Mouse (Mus musculus) neural tube, embryonic 11.5 days (tissue): ENCODE data around the gene Galp. TPM values are rescaled to one million over a fixed set of nuclear protein-coding genes. Genes with fewer than 3 reads are reported as not detected.

Experiments
- ATAC-seq: fragments of 200-750 bp; cut with Nextera tagmentation; 2 replicates; pipeline ENCODE4 v1.8.0; 2017; ENCODE audit warnings: moderate number of reproducible peaks, mild to moderate bottlenecking, moderate TSS enrichment, moderate library complexity; ENCODE audit not compliant: insufficient read depth, low FRiP score, low TSS enrichment
- DNase-seq: peaks from one replicate; pipeline ENCODE4 v3.0.0-alpha.2; 2015; ENCODE audit warnings: low spot score
- H3K27ac ChIP-seq: fragments of 300-500 bp; sonication (generic); 2 replicates; pipeline ENCODE4 v1.5.1; 2014; ENCODE audit warnings: low read depth, mild to moderate bottlenecking, low read length
- H3K27me3 ChIP-seq: fragments of 300-500 bp; sonication (generic); 2 replicates; pipeline ENCODE4 v1.6.1; 2014; ENCODE audit warnings: mild to moderate bottlenecking, low read length, mixed read lengths; ENCODE audit not compliant: control insufficient read depth, insufficient read depth
- H3K36me3 ChIP-seq: fragments of 300-500 bp; sonication (generic); 2 replicates; pipeline ENCODE4 v1.6.1; 2014; ENCODE audit warnings: mild to moderate bottlenecking, low read length, moderate library complexity, mixed read lengths; ENCODE audit not compliant: control insufficient read depth, insufficient read depth
- H3K4me1 ChIP-seq: fragments of 300-500 bp; sonication (generic); 2 replicates; pipeline ENCODE4 v1.6.1; 2014; ENCODE audit warnings: low read length, mixed read lengths; ENCODE audit not compliant: control insufficient read depth, insufficient read depth
- H3K4me2 ChIP-seq: fragments of 300-500 bp; sonication (generic); 2 replicates; pipeline ENCODE4 v1.6.1; 2014; ENCODE audit warnings: low read depth, mild to moderate bottlenecking, moderate library complexity
- H3K4me3 ChIP-seq: fragments of 300-500 bp; sonication (generic); 2 replicates; pipeline ENCODE4 v1.5.1; 2014; ENCODE audit warnings: low read depth, low read length
- H3K9ac ChIP-seq: fragments of 300-500 bp; sonication (generic); 2 replicates; pipeline ENCODE4 v1.6.1; 2014; ENCODE audit warnings: mild to moderate bottlenecking, low read length
- H3K9me3 ChIP-seq: fragments of 300-500 bp; sonication (generic); 2 replicates; pipeline ENCODE4 v1.6.1; 2016; ENCODE audit warnings: low read length; ENCODE audit not compliant: control insufficient read depth
- WGBS: fragments of 180-500 bp; shearing (Covaris S2); extraction: QIAGEN DNeasy Blood & Tissue Kit; methylation state at CpG from one replicate; pipeline ENCODE4 v1.1.7; 2014; 5-methylcytosine and 5-hydroxymethylcytosine counted together
- polyA plus RNA-seq: library from polyadenylated mRNA; unstranded; fragments of >200 nt; fragmentation: Nextera tagmentation; extraction: Ambion mirVana; gene quantifications from 2 replicates; pipeline ENCODE4 v1.2.1, GENCODE M21; 2014

The Galp gene
- not detected in 2 replicates for polyA plus RNA-seq

DNA sequence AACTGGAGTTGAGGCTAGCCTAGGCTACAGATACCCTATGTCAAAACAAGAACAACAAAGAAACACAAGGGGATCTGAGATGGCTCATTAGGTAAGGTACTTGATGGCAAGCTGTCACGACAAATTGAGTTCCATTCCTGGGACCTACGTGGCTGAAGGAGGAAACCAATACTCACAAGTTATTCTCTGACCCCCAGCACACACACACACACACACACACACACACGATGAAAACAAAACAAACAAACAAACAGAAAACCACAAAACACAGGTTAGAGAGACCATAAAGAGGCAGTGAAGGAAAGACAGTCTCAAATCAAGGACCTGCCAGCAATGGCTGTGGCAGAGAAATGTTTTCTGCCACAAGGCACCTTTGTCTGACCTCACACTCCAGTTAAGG is at the start of gene Galp:
Gene Galp, plus strand, starts transcription at position 301 of the 400 bp plus-strand sequence.
- H3K36me3 ChIP-seq = no peaks in the 10 kb centered on the region
- DNase-seq (no peak), ATAC-seq (no peak)
- no peaks in the 10 kb centered on the region for H3K27me3 ChIP-seq
- no peak within 1 kb of the TSS for H3K4me3 ChIP-seq
- no peak within 1 kb of the TSS for H3K4me2 ChIP-seq
- H3K9ac ChIP-seq = no peak within 1 kb of the TSS
- WGBS = 75% methylated on average over 3 of the region's 3 CpGs
- no peaks in the 10 kb centered on the region for H3K4me1 ChIP-seq
- H3K9me3 ChIP-seq = no peaks in the 10 kb centered on the region
- no peak within 1 kb of the TSS for H3K27ac ChIP-seq

- WGBS = 84% methylated on average over 5 of the region's 5 CpGs
- Histone ChIP-seq H3K4me1 (no peaks in the 10 kb centered on the region), H3K4me3 (no peak overlapping the region), H3K9me3 (no peaks in the 10 kb centered on the region), H3K27me3 (no peaks in the 10 kb centered on the region), H3K27ac (no peak overlapping the region), H3K36me3 (no peaks in the 10 kb centered on the region), H3K9ac (no peak overlapping the region), H3K4me2 (no peak overlapping the region)
- DNase-seq = no peak
- ATAC-seq = no peak
These were observed 49.2 kb upstream of the Galp start for GRCm38 (mm10) chr7:6147688-6148087.

DNA sequence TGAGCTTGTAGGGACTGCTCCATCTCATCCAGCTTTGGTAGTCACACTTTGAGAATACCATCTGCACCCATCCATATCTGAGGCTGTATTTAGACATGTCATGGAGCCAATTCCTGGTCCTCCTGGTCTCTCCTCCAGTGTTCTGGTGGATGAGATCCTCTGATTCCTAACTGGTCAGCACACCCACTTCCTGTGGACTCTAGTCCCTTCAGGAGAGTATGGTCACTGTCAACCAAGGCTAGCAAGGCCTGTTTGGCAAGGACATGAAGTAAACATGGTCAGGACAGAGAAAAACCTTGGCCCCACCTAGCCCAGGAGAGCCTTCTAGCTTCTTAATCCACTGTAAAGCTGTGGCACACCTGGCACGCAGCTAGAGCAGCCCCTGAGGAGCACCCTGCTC is 45.6 kb upstream of the Galp start:
- no peak overlapping the region for H3K9ac ChIP-seq
- H3K27me3 ChIP-seq = no peaks in the 10 kb centered on the region
- H3K9me3 ChIP-seq = no peaks in the 10 kb centered on the region
- ATAC-seq (no peak), DNase-seq (no peak)
- H3K4me3 ChIP-seq = no peak overlapping the region
- H3K27ac ChIP-seq = no peak overlapping the region
- H3K36me3 ChIP-seq = no peaks in the 10 kb centered on the region
- H3K4me1 ChIP-seq = peaks cover 6% of the 10 kb centered on the region; the same call in 1 of the 2 replicates
- WGBS = 87% methylated on average over 1 of the region's 1 CpGs
- no peak overlapping the region for H3K4me2 ChIP-seq

DNA sequence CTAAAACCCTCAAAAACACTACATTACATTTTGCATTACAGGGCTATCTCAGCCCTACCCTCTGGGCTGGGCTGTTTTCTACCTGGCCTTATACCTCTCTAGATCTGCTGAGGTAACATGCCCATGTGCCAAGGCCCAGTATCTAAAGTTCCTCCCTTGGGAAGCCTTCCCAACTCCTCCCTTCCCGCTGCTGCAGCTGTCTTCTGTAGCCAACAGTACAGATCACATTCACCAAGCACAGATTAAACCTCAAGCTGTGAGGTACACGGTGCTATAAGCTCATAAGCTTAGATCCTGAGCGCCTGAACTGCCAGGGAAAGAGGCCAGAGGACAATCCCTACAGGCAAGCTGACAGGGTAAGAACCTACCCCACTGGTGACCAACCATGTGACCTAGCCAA is 44.9 kb upstream of the Galp start:
- H3K27ac ChIP-seq = no peak overlapping the region
- no peak overlapping the region for H3K9ac ChIP-seq
- no peak for ATAC-seq
- WGBS = 89% methylated on average over 3 of the region's 3 CpGs
- H3K36me3 ChIP-seq = no peaks in the 10 kb centered on the region
- H3K27me3 ChIP-seq = no peaks in the 10 kb centered on the region
- H3K4me2 ChIP-seq = no peak overlapping the region
- no peaks in the 10 kb centered on the region for H3K9me3 ChIP-seq
- no peak for DNase-seq
- no peak overlapping the region for H3K4me3 ChIP-seq
- peaks cover 8% of the 10 kb centered on the region; the same call in 1 of the 2 replicates for H3K4me1 ChIP-seq

DNA sequence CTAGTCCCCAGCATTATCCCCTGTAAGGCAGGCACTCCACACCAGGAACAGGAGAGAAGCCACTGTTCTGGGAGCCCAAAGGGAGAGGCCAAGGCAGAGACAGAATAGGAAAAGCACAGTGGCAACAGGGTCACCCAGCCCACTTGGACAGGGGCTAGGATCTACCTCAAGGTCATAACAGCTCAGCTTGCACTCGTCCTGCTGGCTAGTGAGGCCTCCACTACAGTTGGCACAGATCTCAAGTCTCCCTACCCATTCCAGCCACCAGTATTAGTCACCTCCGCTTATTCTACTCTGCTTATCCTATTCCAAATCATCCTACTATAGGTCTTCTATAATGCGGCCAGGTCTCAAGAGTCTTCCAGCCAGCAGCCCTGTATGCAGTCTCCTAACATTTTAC is 43.8 kb upstream of the Galp start:
- no peaks in the 10 kb centered on the region for H3K36me3 ChIP-seq
- no peak overlapping the region for H3K4me3 ChIP-seq
- H3K4me1 ChIP-seq = peaks cover 8% of the 10 kb centered on the region; the same call in 1 of the 2 replicates
- no peak overlapping the region for H3K27ac ChIP-seq
- H3K27me3 ChIP-seq = no peaks in the 10 kb centered on the region
- no peak for ATAC-seq
- no peaks in the 10 kb centered on the region for H3K9me3 ChIP-seq
- no peak overlapping the region for H3K4me2 ChIP-seq
- H3K9ac ChIP-seq = no peak overlapping the region
- no peak for DNase-seq
- WGBS = 98% methylated on average over 3 of the region's 3 CpGs

GRCm38 (mm10) chr7:6154164-6154563 is 42.7 kb upstream of the Galp start:
- Histone ChIP-seq H3K27me3 (no peaks in the 10 kb centered on the region), H3K9ac (no peak overlapping the region), H3K36me3 (no peaks in the 10 kb centered on the region), H3K4me2 (peak overlapping the region; percentile 89), H3K27ac (no peak overlapping the region), H3K4me3 (no peak overlapping the region), H3K9me3 (no peaks in the 10 kb centered on the region), H3K4me1 (peaks cover 8% of the 10 kb centered on the region; the same call in 1 of the 2 replicates)
- no peak for DNase-seq
- 91% methylated on average over 5 of the region's 5 CpGs for WGBS
- ATAC-seq = no peak

- DNase-seq (peak; percentile 86), ATAC-seq (peak; percentile 79)
- Histone ChIP-seq H3K27me3 (no peaks in the 10 kb centered on the region), H3K4me3 (peak overlapping the region; percentile 80), H3K4me1 (peaks cover 8% of the 10 kb centered on the region; the same call in 1 of the 2 replicates), H3K36me3 (no peaks in the 10 kb centered on the region), H3K4me2 (peak overlapping the region; percentile 89), H3K27ac (peak overlapping the region; percentile 87), H3K9me3 (no peaks in the 10 kb centered on the region), H3K9ac (peak overlapping the region; percentile 83)
- WGBS = under 1% methylated on average over 58 of the region's 85 CpGs
These were observed 41.6 kb upstream of the Galp start for GRCm38 (mm10) chr7:6155031-6155872.

GRCm38 (mm10) chr7:6155901-6156411 is 40.9 kb upstream of the Galp start, which contains the start of gene Zfp787:
Gene Zfp787 (minus strand): TSS chr7:6155997.
- no peaks in the 10 kb centered on the region for H3K36me3 ChIP-seq
- H3K9me3 ChIP-seq = no peaks in the 10 kb centered on the region
- H3K9ac ChIP-seq = peak within 1 kb of the TSS; percentile 83
- peak within 1 kb of the TSS; percentile 87 for H3K27ac ChIP-seq
- H3K27me3 ChIP-seq = no peaks in the 10 kb centered on the region
- DNase-seq (peak; percentile 98), ATAC-seq (peak; percentile 96)
- 0% methylated on average over 51 of the region's 54 CpGs for WGBS
- peaks cover 8% of the 10 kb centered on the region; the same call in 1 of the 2 replicates for H3K4me1 ChIP-seq
- peak within 1 kb of the TSS; percentile 89 for H3K4me2 ChIP-seq
- H3K4me3 ChIP-seq = peak within 1 kb of the TSS; percentile 80
